Mouse (Mus musculus): Measurements from ENCODE around the gene Lrmda. TPM values are rescaled to one million over a fixed set of nuclear protein-coding genes. Genes with fewer than 3 reads are reported as not detected.
"Not testable (repeated sequence)": the region's sequence is repeated elsewhere in the genome, so short reads cannot be mapped to it uniquely, and the experiment has no call there.

Gene Lrmda
- polyA plus RNA-seq, 1 experiment from 2014 or later: 0.80 TPM

DNA sequence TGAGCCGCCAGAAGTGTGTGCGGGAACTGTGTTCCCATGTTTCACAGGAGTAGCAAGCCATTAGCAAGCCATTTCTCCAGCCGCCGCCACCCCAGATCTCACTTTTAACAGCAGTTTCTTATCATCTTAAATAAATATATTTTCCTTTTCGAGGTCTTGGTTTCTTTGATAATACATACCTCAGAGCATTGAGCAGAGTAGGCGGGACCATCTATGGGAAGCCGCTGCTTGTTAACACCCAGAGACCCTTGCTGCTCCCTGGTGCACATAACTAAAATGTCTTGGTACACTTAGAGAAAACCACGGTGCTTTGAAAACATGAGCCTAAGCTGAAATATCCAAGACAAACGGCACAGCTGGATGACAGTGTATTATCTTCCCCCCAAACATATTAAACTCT lies 562.6 kb downstream of the Lrmda start:
- Histone ChIP-seq H3K4me3 (ENCODE audit: low read length) (no peak overlapping the region), H3K9me3 (ENCODE audit: control insufficient read depth, low read length) (no peaks in the 10 kb centered on the region), H3K27me3 (replicated peaks; ENCODE audit: control insufficient read depth, insufficient read depth, low read length) (0 out of 2 replicates have a peak, but pooled peaks cover 4% of the 10 kb centered on the region), H3K9ac (ENCODE audit: low read depth, low read length) (no peak overlapping the region), H3K27ac (ENCODE audit: low read depth, low read length) (no peak overlapping the region), H3K4me2 (ENCODE audit: low read length) (no peak overlapping the region), H3K4me1 (ENCODE audit: control insufficient read depth, insufficient read depth, low read depth, low read length) (peaks cover 7% of the 10 kb centered on the region), H3K36me3 (ENCODE audit: control insufficient read depth, insufficient read depth, low read length) (no peaks in the 10 kb centered on the region)
- 94% methylated on average over 9 of the region's 9 CpGs for WGBS
- no peak for ATAC-seq

DNA sequence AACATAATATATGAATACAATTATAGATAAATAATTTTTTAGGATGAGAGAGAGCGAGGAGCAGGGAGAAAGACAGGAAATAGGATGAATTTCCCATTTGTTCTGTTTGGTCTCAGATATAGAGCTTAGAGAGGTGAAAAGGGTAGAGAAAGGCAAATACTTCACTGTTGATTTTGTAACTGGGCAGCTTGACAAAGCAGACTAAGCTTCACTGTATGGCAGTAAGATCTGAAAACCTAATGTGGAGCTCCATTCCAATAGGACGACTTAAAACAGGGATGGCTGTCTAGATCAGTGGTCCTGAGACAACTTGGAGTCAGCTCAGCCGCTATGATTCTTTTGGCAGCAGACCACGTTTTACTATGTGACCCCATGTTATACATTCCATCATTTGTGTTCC lies 566.8 kb downstream of the Lrmda start:
- Histone ChIP-seq H3K9me3 (ENCODE audit: control insufficient read depth, low read length) (no peaks in the 10 kb centered on the region), H3K4me1 (ENCODE audit: control insufficient read depth, insufficient read depth, low read depth, low read length) (no peaks in the 10 kb centered on the region), H3K9ac (ENCODE audit: low read depth, low read length) (no peak overlapping the region), H3K36me3 (ENCODE audit: control insufficient read depth, insufficient read depth, low read length) (no peaks in the 10 kb centered on the region), H3K27me3 (replicated peaks; ENCODE audit: control insufficient read depth, insufficient read depth, low read length) (no peaks in the 10 kb centered on the region), H3K27ac (ENCODE audit: low read depth, low read length) (no peak overlapping the region), H3K4me3 (ENCODE audit: low read length) (no peak overlapping the region), H3K4me2 (ENCODE audit: low read length) (no peak overlapping the region)
- WGBS: 86% methylated on average over 4 of the region's 4 CpGs
- ATAC-seq: no peak

DNA sequence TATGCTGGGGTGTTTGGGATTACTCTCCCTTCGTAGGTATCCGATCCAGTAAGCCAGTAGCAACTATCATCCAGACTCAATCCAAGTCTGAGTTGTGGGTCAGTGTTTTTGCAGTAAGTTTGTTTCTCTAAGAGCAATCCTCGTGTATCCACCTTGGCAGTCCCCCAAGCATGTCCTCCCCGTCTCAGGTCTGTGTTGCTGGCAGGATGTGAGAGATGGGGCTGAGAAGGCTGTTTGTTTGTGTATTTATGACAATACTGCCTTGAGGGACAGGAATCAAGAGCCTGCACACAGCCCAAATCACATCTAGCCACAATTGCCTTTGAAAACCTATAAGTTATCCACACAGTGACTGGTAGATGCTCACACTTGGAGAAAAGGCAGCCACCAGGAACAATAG lies 567.3 kb downstream of the Lrmda start:
- no peak overlapping the region for H3K9ac ChIP-seq (ENCODE audit: low read depth, low read length)
- ATAC-seq: no peak
- no peaks in the 10 kb centered on the region for H3K27me3 ChIP-seq (replicated peaks; ENCODE audit: control insufficient read depth, insufficient read depth, low read length)
- no peaks in the 10 kb centered on the region for H3K36me3 ChIP-seq (ENCODE audit: control insufficient read depth, insufficient read depth, low read length)
- H3K4me3 ChIP-seq (ENCODE audit: low read length): no peak overlapping the region
- H3K27ac ChIP-seq (ENCODE audit: low read depth, low read length): no peak overlapping the region
- no peaks in the 10 kb centered on the region for H3K9me3 ChIP-seq (ENCODE audit: control insufficient read depth, low read length)
- H3K4me2 ChIP-seq (ENCODE audit: low read length): no peak overlapping the region
- WGBS: 74% methylated on average over 4 of the region's 4 CpGs
- no peaks in the 10 kb centered on the region for H3K4me1 ChIP-seq (ENCODE audit: control insufficient read depth, insufficient read depth, low read depth, low read length)

DNA sequence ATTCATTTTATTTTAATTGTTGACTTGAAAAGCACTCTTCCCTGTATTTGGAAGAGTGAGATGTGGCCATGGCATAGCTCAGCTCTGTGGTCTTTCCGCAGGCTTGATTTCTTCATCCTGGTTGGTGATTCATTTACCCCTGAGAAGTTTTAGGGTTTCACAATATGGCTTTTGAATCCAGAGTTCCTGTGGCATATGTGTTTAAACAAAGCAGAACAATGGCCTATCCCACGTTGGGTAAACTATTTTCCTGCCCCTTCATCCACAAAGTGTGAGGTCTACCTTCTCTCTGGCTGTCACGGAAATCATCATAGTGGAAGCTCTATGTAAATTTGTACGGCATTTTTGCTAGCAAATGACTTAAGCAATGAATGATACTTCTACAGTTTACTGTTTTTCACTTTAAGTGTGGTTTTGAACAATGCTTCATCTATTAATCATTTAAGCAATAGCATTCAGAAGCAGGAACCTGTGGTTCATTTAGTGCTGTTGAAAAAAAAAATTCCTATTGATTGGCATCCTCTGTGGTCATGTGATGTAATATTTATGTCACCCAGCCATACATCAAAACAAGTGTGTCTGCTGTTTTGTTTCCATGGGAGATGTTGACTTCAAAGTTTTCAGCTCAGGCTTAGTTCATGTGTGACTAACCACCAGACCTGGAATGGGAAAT lies 567.9 kb downstream of the Lrmda start:
- Histone ChIP-seq H3K27me3 (replicated peaks; ENCODE audit: control insufficient read depth, insufficient read depth, low read length) (no peaks in the 10 kb centered on the region), H3K36me3 (ENCODE audit: control insufficient read depth, insufficient read depth, low read length) (no peaks in the 10 kb centered on the region), H3K27ac (ENCODE audit: low read depth, low read length) (no peak overlapping the region), H3K4me3 (ENCODE audit: low read length) (no peak overlapping the region), H3K4me2 (ENCODE audit: low read length) (no peak overlapping the region), H3K9me3 (ENCODE audit: control insufficient read depth, low read length) (no peaks in the 10 kb centered on the region), H3K4me1 (ENCODE audit: control insufficient read depth, insufficient read depth, low read depth, low read length) (no peaks in the 10 kb centered on the region), H3K9ac (ENCODE audit: low read depth, low read length) (no peak overlapping the region)
- no peak for ATAC-seq
- WGBS: 75% methylated on average over 4 of the region's 4 CpGs

DNA sequence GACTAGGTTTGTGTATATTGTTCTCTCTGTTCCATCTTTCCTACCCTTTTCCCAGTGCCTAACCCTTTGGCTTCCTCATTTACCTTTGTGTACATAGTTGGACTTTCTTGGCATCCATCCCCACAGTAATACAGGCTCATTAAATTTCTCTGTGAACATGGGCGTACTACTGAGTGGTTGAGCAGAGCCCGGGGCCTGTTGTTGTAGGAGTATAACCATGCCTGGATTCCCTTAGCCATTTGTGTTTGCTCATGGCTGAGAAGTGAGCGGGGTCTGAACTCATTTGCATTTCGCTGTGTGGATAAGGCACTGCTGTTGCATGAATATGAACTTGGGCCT lies 568.4 kb downstream of the Lrmda start:
- H3K27ac ChIP-seq (ENCODE audit: low read depth, low read length): no peak overlapping the region
- H3K36me3 ChIP-seq (ENCODE audit: control insufficient read depth, insufficient read depth, low read length): no peaks in the 10 kb centered on the region
- H3K27me3 ChIP-seq (replicated peaks; ENCODE audit: control insufficient read depth, insufficient read depth, low read length): no peaks in the 10 kb centered on the region
- H3K9me3 ChIP-seq (ENCODE audit: control insufficient read depth, low read length): no peaks in the 10 kb centered on the region
- ATAC-seq: no peak
- H3K4me3 ChIP-seq (ENCODE audit: low read length): no peak overlapping the region
- no peak overlapping the region for H3K9ac ChIP-seq (ENCODE audit: low read depth, low read length)
- 81% methylated on average over 4 of the region's 4 CpGs for WGBS
- no peak overlapping the region for H3K4me2 ChIP-seq (ENCODE audit: low read length)
- no peaks in the 10 kb centered on the region for H3K4me1 ChIP-seq (ENCODE audit: control insufficient read depth, insufficient read depth, low read depth, low read length)

DNA sequence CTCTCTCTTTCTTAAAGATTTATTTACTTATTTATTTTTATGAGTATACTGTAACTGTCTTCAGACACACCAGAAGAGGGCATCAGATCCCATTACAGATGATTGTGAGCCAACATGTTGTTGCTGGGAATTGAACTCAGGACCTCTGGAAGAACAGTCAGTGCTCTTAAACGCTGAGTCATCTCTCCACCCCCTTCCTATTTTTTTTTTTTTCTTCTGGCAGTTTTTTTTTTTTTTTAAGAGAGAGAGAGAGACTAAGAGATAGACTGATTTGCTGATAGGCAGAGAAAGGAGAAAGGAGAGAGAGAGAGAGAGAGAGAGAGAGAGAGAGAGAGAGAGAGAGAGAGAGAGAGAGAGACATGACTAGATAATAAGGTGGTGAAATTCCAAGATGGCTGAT lies 568.9 kb downstream of the Lrmda start:
- 84% methylated on average over 1 of the region's 1 CpGs for WGBS
- not testable (repeated sequence) for H3K27me3 ChIP-seq (replicated peaks; ENCODE audit: control insufficient read depth, insufficient read depth, low read length); ATAC-seq; H3K9me3 ChIP-seq (ENCODE audit: control insufficient read depth, low read length); H3K4me3 ChIP-seq (ENCODE audit: low read length); H3K4me1 ChIP-seq (ENCODE audit: control insufficient read depth, insufficient read depth, low read depth, low read length); H3K27ac ChIP-seq (ENCODE audit: low read depth, low read length); H3K4me2 ChIP-seq (ENCODE audit: low read length); H3K36me3 ChIP-seq (ENCODE audit: control insufficient read depth, insufficient read depth, low read length); H3K9ac ChIP-seq (ENCODE audit: low read depth, low read length)

DNA sequence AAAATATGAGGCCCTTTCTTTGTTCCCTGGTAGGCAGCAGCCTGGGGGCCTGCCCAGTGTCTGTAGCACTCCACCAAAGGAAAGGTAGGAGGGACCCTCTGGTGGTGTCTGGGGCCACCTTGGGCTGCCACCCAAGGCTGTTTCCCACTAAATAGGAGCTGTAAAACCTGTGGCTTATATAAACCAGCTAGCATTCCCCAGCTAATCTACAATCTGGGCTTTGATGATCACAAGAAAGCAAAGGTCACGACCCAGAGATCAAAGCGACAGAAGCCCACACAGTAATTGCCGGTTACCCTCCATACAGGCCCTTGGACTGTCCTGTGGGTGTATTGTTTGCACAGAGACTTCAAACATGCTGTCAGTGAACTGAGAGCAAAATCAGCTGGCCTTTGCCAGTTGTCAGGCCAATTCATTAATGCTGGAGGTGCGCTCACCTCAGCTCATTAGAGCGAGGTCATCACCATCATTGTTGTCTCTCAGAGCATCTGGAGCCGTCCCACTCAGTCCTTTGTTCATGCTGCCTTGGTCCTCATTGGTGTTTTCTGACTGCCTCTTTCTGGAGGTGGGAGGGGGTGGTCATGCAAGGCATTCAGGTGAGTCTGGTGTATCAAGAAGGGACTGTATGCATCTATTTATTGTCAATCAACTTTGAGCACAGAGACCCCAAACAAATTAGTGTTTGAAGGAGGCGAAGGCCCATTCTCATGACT lies 570.1 kb downstream of the Lrmda start:
- WGBS: 28% methylated on average over 7 of the region's 7 CpGs
- H3K9ac ChIP-seq (ENCODE audit: low read depth, low read length): no peak overlapping the region
- no peaks in the 10 kb centered on the region for H3K27me3 ChIP-seq (replicated peaks; ENCODE audit: control insufficient read depth, insufficient read depth, low read length)
- no peaks in the 10 kb centered on the region for H3K4me1 ChIP-seq (ENCODE audit: control insufficient read depth, insufficient read depth, low read depth, low read length)
- H3K4me2 ChIP-seq (ENCODE audit: low read length): no peak overlapping the region
- no peaks in the 10 kb centered on the region for H3K36me3 ChIP-seq (ENCODE audit: control insufficient read depth, insufficient read depth, low read length)
- H3K9me3 ChIP-seq (ENCODE audit: control insufficient read depth, low read length): no peaks in the 10 kb centered on the region
- no peak for ATAC-seq
- H3K27ac ChIP-seq (ENCODE audit: low read depth, low read length): no peak overlapping the region
- no peak overlapping the region for H3K4me3 ChIP-seq (ENCODE audit: low read length)

DNA sequence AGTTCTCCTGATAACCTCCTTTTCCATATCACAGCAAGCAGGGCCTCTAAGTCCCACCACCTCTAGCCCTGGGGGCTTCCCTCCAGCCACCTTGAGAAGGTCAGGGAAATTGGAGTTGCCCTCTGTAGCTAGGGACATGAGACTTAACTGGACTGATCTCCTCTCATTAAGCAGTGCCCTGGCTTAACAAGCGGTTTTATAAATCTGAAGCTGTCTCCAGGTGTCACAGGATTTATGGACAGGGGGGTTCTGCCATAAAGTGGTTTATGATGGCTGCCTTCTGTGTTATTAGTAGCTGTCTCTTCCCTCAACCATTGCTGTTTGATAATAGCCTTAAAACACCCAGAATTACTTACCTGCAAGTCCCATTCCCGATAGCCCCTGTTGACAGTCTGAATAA lies 571.7 kb downstream of the Lrmda start:
- WGBS: 73% methylated on average over 2 of the region's 2 CpGs
- Histone ChIP-seq H3K27me3 (replicated peaks; ENCODE audit: control insufficient read depth, insufficient read depth, low read length) (no peaks in the 10 kb centered on the region), H3K4me1 (ENCODE audit: control insufficient read depth, insufficient read depth, low read depth, low read length) (no peaks in the 10 kb centered on the region), H3K4me2 (ENCODE audit: low read length) (no peak overlapping the region), H3K9me3 (ENCODE audit: control insufficient read depth, low read length) (no peaks in the 10 kb centered on the region), H3K36me3 (ENCODE audit: control insufficient read depth, insufficient read depth, low read length) (no peaks in the 10 kb centered on the region), H3K4me3 (ENCODE audit: low read length) (no peak overlapping the region), H3K9ac (ENCODE audit: low read depth, low read length) (no peak overlapping the region), H3K27ac (ENCODE audit: low read depth, low read length) (no peak overlapping the region)
- no peak for ATAC-seq

DNA sequence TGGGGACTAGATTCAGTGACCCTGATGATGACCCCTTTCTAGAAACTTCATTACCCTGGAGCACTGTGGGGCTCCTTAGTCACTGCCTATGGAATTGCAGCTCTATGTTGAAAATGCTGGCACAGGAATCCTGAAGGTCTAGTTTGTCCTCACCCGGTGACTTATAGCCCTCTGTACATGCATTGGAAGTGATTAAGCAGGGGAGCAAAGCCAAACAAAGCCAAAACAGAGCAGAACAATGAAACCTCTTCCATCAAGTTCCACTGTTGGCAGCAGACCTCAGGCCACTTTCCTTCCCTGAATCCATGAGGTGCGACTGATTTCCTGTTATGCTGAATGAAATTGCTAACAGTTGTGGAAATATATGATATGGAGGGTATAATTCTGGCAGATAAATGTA lies 578.0 kb downstream of the Lrmda start:
- Histone ChIP-seq H3K9me3 (ENCODE audit: control insufficient read depth, low read length) (no peaks in the 10 kb centered on the region), H3K36me3 (ENCODE audit: control insufficient read depth, insufficient read depth, low read length) (no peaks in the 10 kb centered on the region), H3K9ac (ENCODE audit: low read depth, low read length) (no peak overlapping the region), H3K27ac (ENCODE audit: low read depth, low read length) (no peak overlapping the region), H3K4me2 (ENCODE audit: low read length) (no peak overlapping the region), H3K4me3 (ENCODE audit: low read length) (no peak overlapping the region), H3K4me1 (ENCODE audit: control insufficient read depth, insufficient read depth, low read depth, low read length) (no peaks in the 10 kb centered on the region; the same call in 1 of the 2 replicates), H3K27me3 (replicated peaks; ENCODE audit: control insufficient read depth, insufficient read depth, low read length) (no peaks in the 10 kb centered on the region)
- WGBS: 49% methylated on average over 2 of the region's 2 CpGs
- no peak for ATAC-seq
